Mouse (Mus musculus): Measurements from ENCODE around the gene 4930524B15Rik.
"Not testable (repeated sequence)": the region's sequence is repeated elsewhere in the genome, so short reads cannot be mapped to it uniquely, and the experiment has no call there.

4930524B15Rik gene

GRCm38 (mm10) chr11:31965256-31966134, at the start of gene 4930524B15Rik:
4930524B15Rik (plus strand) TSS chr11:31965592.
- no peak for DNase-seq (ENCODE audit: low spot score)

DNA sequence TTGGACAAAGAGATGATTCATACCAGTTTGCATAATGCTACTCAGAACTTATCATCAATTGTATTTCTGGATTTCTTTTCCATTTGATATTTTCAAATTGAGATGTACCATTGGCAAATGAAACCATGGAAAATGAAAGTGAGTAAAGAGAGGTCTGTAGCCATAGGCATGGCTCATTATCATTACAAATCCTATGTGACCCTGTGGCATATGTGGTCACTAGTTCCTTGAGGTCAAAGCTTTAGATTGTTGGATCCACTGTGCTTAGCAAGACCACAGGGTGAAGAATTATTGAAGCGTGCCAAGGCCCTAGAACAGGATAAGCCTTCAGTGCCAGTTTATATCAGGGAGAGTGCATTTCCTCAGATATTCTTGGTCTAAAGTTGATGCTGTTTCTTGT, 47.6 kb upstream of the 4930524B15Rik start:
- no peak for DNase-seq (ENCODE audit: low spot score)

DNA sequence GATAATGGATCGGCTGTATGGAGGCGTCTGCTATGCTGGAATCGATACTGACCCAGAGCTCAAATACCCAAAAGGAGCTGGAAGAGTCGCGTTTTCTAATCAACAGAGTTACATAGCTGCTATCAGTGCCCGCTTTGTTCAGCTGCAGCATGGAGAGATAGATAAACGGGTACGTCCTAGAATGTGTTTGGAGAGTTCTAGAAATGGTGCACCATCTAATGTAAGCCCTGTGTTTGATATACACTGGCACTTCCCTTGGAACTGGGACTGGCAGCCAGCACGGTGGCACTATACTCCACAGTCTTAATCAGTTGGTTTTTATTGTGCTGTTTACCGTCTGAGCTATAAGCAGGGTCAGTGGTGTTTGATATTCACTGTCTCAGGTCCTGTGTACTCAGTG, 35.3 kb upstream of the 4930524B15Rik start:
- DNase-seq (ENCODE audit: low spot score), result no peak

- no peak for DNase-seq (ENCODE audit: low spot score)
Measured at GRCm38 (mm10) chr11:31935652-31936051, 29.7 kb upstream of the 4930524B15Rik start.

DNA sequence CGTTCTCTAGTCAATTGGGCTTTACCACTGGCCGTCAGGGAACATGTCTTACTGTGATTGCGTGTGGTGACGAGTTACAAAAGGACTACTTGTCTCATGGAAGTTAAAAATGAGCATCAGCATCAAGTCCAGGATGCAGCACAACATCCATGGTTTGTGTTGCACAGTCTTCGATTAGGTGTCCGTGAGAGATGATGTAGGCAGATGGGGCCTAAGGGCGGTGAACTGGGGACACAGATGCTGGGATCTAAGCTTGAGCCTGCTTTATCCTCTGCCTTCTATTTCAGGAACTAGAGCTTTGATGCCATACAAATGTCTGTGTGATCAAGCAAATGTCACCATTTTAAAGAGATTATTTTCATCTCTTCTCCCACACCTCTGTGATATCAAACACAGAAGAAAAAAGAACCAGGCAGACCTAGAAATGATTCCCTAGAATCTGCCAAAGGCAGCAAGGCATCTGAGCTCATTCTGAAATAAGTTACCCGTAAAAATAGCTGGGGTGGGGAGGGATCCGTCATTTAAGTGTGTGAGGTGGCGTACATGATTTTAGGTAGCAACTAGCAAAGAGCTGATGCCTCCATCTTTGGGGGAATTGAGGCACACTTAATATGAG, 28.4 kb upstream of the 4930524B15Rik start:
- DNase-seq (ENCODE audit: low spot score), result no peak

DNA sequence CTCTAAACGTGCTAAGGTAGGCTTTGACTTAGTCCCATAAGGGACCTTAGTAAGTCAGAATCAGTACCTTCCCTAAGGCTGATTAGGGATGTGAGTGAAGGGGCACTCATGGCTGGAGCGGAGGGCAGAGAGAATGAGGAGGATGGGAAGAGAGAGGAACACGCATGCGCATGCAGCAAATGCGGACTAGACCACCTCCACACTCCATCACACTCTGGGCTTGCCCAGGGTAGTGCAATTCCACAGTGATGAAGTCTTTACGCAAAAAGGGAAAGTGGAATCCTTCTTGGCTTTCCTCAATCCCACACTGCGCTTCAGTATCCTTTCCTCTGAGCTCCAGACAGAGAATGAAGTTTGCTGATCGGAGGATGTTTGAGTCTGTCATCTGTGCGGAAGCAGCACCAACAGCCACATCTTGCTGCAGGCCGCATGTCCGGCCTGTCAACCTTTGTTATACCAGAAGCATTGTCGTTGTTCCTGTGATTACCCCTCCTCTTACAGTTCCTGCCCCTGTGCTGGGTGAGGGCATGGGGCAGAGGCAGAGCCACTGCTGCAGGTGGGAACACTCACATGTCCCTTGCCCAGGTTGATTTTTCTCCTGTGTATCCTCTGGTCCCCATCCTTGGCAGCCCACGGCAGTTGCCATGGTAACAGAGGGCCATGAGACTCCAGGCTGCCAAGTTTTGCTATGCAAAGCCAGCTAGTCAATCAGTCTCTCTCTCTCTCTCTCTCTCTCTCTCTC, 24.3 kb upstream of the 4930524B15Rik start:
- DNase-seq (ENCODE audit: low spot score), result no peak

- no peak for DNase-seq (ENCODE audit: low spot score)
Measured at GRCm38 (mm10) chr11:31941640-31942638, 23.5 kb upstream of the 4930524B15Rik start.

GRCm38 (mm10) chr11:31945471-31945870, 19.9 kb upstream of the 4930524B15Rik start:
- DNase-seq (ENCODE audit: low spot score), result no peak

DNA sequence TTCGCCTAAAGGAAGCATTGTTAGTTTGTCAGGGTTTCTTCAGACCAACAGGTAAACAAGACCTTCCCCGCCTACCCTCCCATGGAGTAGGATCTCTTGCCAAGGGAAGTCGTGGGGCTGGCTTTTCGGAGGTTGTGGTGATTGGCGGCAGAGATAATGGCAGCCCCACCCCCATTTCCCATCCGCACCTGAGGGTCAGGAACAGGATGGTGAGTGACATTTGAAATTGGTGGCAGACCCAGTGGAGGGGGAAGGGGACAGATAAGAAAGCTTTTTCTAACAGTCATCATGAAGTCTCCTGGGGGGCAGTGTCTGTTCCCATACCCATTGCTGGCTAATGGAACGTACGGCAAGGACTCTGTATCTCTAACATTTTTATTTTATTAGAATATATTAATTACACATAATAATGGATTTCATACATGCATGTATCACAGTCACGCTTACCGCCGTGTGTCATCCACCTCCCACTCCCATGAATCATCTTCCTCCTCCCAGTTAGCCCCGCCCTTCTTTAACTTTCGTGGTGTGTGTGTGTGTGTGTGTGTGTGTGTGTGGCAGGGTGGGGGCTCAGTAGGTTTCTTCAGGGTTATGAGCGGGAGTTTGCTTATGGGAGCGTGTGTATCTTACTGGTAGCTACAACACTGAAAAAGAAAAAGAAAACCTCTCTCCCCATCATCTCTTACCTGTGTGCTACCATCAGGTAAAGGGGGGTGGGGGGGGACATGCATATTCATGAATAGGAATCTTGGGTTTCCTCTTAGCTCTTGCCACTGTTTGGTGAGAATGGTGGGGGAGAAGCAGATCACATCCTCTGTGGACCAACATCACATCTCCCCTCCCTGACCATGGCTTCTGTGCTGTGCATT, 16.7 kb upstream of the 4930524B15Rik start:
- no peak for DNase-seq (ENCODE audit: low spot score)

DNA sequence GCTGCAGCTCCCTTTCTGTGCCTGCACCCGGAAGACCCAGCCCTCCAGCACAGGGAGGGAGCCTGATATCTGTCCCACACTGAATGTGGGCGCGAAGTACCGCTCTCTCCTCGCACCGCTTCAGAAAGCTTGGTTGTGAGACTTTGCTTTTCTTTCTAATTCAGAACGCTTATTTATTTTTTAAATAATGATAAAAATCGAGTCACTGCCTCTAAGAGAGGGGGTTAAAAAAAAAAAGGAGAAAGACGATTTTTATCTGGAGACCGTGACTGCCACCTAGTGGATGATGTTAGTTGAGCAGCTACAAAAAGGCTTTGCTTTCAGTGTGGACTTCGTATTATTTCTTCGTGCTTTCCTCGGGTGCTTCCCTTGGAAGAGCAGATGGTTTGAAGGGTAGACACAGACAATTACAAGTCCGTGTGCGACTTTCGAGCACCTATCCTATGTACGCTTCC, 16.0 kb upstream of the 4930524B15Rik start:
- DNase-seq (ENCODE audit: low spot score), result peak; percentile 59

GRCm38 (mm10) chr11:31960071-31960470, 5.3 kb upstream of the 4930524B15Rik start:
- DNase-seq (ENCODE audit: low spot score), result no peak

DNA sequence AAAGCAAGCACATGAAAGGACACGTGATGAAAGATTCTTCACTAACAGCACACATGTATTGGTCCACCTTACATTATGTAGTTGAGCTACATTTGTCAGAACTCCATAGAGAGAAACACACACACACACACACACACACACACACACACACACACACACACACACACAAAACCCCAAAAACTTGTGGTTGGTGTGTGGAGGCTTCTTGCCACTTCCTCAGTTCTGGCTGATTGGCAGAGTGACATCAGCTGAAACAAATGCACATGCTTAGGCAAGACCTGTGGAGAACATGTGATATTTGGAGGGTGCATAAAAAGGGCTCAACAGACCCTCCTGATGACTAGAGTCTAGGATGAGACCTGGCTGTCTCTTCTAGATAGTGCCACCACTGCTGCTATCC, 1.4 kb upstream of the 4930524B15Rik start:
- no peak for DNase-seq (ENCODE audit: low spot score)

GRCm38 (mm10) chr11:31974132-31974531, 8.7 kb downstream of the 4930524B15Rik start:
- DNase-seq (ENCODE audit: low spot score), result no peak

DNA sequence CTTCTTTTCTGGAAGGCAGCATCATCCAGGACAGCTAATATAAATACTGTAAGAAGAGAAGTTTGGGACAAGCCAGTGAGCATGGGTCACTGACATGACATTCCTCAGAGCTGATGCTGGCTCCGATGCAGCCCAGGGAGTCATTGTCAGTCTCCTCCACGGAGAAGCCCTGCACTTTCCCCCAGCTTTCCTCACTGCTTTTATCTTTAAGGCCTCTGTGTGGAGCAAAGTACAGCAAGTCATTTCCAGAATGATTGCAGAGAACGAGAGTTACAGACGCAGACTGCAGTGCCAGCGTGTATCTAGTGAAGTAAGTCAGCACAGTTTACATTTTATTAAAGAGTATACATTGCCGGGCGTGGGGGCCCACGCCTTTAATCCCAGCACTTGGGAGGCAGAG, 9.4 kb downstream of the 4930524B15Rik start:
- no peak for DNase-seq (ENCODE audit: low spot score)

GRCm38 (mm10) chr11:31975678-31976077, 10.3 kb downstream of the 4930524B15Rik start:
- DNase-seq (ENCODE audit: low spot score), result no peak

GRCm38 (mm10) chr11:31976137-31976536, 10.7 kb downstream of the 4930524B15Rik start:
- no peak for DNase-seq (ENCODE audit: low spot score)

DNA sequence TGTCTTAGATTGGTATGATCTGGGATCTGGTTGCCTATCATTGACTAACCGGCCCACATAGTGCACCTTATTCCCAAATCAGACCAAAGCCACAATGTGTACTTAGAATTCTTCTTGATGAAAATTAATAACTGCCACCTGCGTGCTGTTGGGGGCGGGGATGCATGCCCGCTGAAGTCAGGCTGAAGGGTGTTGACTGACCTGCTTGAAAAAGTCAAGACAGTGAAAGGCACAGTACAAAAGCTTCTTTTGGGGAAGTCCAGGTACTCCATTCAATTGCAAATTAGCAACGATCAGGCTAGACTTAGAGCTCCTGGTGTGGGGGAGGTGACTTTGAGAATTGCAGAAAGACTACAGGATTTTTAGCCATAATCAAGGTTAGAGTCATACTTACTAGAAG, 14.7 kb downstream of the 4930524B15Rik start:
- DNase-seq (ENCODE audit: low spot score), result not testable (repeated sequence)

GRCm38 (mm10) chr11:31981830-31982229, 16.4 kb downstream of the 4930524B15Rik start:
- DNase-seq (ENCODE audit: low spot score), result no peak

GRCm38 (mm10) chr11:31982247-31982943, 17.0 kb downstream of the 4930524B15Rik start:
- DNase-seq (ENCODE audit: low spot score), result not testable (repeated sequence)

- DNase-seq (ENCODE audit: low spot score), result no peak
Measured at GRCm38 (mm10) chr11:31983249-31983648, 17.9 kb downstream of the 4930524B15Rik start.

All from spleen, adult 12 weeks (tissue).